Mouse (Mus musculus): ENCODE measurements around the gene Kcnip2.
A peak's percentile ranks its signal among the peaks of the same experiment; 100 is the strongest.

Gene Kcnip2

GRCm38 (mm10) chr19:45780350-45780915, 35.4 kb downstream of the Kcnip2 start:
- no peak for DNase-seq (ENCODE audit: low spot score)

GRCm38 (mm10) chr19:45775486-45775885, 40.4 kb downstream of the Kcnip2 start:
- DNase-seq (ENCODE audit: low spot score) = no peak

DNA sequence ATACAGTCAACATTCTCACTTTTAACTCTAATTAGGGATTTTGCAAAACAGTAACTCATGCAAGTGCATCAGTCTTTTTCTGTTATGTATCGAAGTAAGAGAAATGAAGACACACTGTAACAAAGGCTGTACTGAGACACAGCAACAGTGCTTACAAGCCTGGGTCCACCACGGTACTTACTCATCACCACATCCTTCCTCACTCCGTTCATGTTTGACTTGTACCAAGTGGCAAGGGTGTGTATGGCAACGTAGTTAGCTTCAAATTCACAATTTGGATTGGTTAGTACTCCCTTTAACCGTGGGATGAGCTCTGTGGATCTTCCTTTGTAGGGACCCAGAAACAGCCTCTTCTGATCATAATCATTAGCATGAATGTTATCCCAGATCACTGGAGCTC, 44.4 kb downstream of the Kcnip2 start:
- DNase-seq (ENCODE audit: low spot score) = no peak

DNA sequence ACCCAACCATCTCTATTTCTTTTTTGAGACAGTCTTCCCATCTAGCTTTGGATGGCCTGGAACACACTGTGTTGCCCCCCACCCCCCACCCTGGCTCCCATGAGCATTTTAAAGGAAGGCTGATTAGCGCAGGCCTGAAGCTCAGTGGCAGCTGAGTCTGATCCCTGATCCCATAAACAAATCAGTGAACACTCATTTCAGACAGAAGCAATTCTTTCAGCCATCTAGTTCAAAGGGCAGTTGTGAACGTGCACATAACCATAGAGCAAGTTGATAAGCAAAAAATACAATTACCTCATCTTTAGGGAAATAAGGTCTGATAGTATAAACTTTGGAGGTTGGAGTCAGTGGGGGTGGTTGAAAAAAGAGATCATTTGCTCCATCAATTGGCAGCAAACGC, 55.1 kb downstream of the Kcnip2 start:
- no peak for DNase-seq (ENCODE audit: low spot score)

DNA sequence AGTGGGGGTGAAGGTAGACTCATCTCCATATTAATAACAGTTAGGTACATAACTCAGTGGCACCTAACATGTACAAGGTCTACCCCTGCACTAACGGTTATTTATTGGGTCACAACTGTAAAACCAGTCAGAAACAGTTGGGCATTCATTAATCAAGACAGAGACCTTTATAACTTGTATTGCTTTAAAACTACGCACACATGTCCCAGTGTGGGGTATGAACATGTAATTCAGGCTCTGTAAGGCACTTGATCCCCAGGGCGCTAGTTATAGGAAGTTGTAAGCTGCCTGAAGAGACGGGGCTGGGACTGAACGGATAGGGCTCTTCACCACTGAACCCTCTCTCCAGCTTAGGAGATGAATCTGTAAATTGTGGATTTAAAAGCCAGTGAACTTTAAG, 57.2 kb downstream of the Kcnip2 start:
- no peak for DNase-seq (ENCODE audit: low spot score)

GRCm38 (mm10) chr19:45753551-45753950, 62.3 kb downstream of the Kcnip2 start:
- DNase-seq (ENCODE audit: low spot score) = no peak

- no peak for DNase-seq (ENCODE audit: low spot score)
Observed at GRCm38 (mm10) chr19:45751881-45752280, 64.0 kb downstream of the Kcnip2 start.

DNA sequence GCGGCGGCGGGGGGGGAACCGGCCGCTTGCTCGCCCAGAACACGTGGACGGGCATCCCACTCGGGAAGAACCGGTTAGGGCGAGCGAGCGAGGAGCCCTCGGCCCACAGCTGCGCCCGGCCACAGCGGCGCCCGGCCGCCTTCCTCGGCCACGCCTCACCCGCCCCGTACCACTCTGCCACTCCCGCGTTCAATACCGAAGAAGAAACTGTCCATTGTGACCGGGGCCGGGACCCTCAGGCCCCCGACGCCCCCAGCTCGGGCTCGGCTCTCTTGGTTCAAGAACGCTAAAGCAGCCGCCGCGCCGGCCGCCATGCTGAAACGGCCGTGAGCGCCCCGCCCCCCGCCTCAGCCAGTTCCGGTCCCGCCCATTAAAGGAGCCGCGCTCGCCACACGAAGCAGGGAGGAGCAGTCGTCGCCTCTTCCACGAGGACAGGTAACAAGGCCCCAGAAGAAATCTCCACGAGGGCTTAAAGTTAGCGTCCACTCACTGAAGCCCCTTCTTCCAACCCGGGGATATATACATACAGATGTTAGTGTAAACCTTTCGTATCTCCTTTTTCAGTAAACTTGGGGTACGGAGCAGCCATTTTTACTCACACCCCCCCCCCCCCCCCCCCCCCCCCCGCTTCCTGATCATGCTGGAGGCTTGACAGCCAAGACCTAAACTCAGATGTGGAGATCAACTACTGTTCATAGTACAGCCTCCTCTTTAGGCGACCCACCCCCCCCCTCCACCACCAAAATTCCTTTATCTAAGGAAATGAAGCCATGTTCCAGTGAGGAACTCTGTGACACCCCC, 66.4 kb downstream of the Kcnip2 start, which contains the start of gene Npm3:
Gene Npm3, minus strand, starts transcription at position 349 of the 801 bp plus-strand sequence.
- DNase-seq (ENCODE audit: low spot score) = peak; percentile 90

DNA sequence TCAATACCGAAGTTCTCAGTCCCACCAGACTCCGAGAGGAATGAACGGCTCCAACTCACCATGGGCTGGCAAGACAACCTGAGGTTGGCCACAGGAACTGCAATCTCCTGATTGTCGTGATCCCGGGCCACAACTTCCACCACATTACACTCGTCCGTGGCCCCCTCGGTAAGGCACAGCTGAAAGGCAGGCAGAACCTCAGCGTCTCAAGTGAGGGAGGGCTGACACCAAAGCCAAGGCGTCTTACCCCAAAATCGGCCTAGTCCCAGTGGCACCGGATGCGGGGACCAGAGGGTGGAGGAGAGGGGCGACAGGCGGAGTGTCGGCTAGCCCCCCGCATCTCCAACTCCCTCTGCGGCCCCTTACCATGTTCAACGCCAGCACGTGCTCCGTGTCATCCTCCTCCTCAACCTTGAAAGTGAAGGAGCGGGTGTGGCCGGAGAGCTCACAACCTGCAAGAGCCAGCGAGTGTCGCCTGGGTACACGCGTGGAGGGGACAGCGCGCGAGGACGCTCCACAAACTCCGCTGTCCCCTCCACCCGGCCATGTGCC, 67.1 kb downstream of the Kcnip2 start:
- DNase-seq (ENCODE audit: low spot score) = no peak

GRCm38 (mm10) chr19:45748206-45748605, 67.7 kb downstream of the Kcnip2 start:
- no peak for DNase-seq (ENCODE audit: low spot score)

DNA sequence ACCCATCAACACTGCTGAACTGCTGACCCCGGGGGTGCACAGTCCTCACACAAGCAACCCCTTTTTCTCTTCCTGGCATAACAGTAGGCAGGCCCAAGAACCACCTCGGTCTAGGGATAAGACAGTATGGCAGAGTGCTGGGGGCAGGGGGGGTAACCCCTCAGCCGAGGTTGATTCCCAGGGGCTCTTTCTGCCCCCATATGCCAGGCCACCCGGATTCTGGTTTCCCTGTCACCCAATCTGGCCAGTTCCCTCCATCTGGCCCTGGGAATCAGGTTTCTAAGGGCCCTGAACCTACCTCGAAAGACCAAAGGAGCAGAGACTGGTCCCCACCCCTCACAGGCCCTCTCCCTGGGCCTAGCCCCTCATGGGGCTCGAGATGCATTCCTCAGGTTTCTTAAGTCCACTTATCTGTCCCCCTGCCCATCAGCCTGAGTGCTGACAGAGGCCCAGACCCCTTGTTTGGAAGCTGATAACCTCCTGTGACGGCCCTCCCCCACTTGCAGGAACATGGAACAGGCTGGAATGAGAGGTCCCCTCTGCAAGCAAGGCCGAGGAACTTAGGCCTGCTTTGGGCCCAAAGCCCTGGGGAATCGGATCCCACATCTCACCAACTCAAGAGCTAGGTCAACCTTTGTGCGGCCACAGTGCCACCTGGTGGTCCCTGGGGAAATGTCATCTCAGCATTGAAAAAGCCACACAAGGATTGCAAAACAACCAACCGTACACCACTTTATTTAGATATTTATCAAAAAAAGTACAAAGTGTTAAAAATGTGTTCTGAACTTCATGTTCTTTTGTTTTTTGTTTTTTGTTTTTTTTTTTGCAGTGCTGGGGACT, 68.6 kb downstream of the Kcnip2 start:
- peak; percentile 73 for DNase-seq (ENCODE audit: low spot score)

DNA sequence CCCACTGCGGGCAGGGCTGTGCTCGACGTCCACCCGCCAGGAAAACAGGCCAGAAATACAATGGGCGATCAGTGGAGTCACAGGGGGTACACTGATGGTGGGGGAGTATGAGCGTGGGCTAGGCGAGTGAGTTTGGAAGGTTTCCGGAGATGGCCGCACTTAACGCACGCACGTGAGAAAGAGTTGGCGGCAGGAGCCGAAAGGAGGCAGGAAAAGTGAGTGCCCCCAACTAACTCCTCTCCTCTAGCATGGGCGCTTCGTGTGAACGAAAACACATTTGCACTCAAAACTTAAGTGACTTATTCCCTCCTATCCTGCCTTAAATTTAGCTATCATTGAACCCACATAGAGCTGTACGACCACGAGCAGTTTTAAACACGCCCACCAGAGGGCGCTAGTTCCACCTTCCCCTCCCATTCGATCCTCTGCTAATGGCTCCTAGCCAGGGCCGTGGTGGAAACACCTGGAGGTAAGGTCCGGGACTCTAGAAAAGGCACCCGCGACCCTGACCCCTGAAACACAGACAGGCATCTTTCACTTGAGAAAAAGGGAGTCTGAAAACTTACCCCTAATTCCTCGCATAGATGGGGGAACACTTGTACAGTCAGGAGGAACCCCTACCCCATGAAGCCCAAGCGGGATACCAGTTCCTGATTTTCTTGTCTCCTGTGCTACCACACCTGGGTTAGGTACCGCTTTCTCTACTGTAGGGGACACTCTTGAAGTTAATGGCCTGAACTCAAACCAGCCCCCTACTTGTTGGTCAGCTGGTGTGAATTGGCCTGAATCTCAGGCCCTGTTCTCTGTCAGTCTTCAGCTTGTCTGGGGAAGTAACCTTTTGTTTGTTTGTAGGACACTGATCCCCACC, 69.5 kb downstream of the Kcnip2 start:
- DNase-seq (ENCODE audit: low spot score) = peak; percentile 45

GRCm38 (mm10) chr19:45745344-45746152, 70.3 kb downstream of the Kcnip2 start:
- DNase-seq (ENCODE audit: low spot score) = no peak

- DNase-seq (ENCODE audit: low spot score) = no peak
Observed at GRCm38 (mm10) chr19:45743619-45744018, 72.2 kb downstream of the Kcnip2 start.

GRCm38 (mm10) chr19:45742984-45743575, 72.8 kb downstream of the Kcnip2 start:
- peak; percentile 47 for DNase-seq (ENCODE audit: low spot score)

GRCm38 (mm10) chr19:45742218-45742983, 73.5 kb downstream of the Kcnip2 start, which contains the start of gene Fgf8:
TSS of gene Fgf8 (minus strand) at chr19:45742915.
- DNase-seq (ENCODE audit: low spot score) = no peak

Data from yolk sac, embryonic 10.5 days (tissue).